ENCODE assay signal across 13 mouse cellular contexts in the genomic region with DNA sequence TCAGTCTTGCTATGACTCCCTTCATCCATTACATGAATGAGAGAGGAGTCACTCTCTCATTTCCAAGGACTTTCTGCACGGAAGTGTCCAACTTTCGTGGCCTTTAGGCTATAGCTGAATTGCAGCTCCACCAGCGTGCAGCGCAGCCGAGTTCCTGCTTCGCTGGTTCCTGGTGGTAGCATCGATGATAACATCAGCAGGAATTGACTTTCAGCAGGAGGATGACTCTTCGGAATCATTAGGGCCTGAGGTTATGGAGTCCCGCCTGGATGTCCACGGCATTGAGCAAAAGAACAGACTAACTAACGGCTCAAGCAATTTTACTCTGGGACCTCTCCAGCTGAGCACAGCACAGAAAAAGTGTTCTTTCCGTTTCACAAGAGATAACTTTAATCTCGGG. TPM values are rescaled to one million over a fixed set of nuclear protein-coding genes. Genes with fewer than 3 reads are reported as not detected.
"Had no signal": no experiment of that assay in that cellular context is flagged by ENCODE, and none has a peak within 500 bp of the region (broad histone marks: within the 10 kb centered on the region; RNA-seq: fewer than 3 reads in every experiment).

No protein-coding gene starts in this region.

- DNase-seq: gastrocnemius, adult 2 months; gastrocnemius, postnatal 10 days; gastrocnemius, postnatal 25 days; heart, postnatal 10 days; heart, postnatal 4 days; kidney, adult 18-20 months; kidney, adult 8-10 months; kidney, postnatal 10 days; kidney, postnatal 25 days; kidney, postnatal 4 days; liver; liver, embryonic 13.5 days had no signal

RNA-seq across cellular contexts. Expression of a gene that starts 19.0 kb away (rescaled TPM):
- total RNA-seq: gastrocnemius, adult 2 months; granulocyte monocyte progenitor cell, adult 5-6 weeks had no signal
